Comparison of ENCODE assay signal across 8 mouse cellular contexts in the genomic region with DNA sequence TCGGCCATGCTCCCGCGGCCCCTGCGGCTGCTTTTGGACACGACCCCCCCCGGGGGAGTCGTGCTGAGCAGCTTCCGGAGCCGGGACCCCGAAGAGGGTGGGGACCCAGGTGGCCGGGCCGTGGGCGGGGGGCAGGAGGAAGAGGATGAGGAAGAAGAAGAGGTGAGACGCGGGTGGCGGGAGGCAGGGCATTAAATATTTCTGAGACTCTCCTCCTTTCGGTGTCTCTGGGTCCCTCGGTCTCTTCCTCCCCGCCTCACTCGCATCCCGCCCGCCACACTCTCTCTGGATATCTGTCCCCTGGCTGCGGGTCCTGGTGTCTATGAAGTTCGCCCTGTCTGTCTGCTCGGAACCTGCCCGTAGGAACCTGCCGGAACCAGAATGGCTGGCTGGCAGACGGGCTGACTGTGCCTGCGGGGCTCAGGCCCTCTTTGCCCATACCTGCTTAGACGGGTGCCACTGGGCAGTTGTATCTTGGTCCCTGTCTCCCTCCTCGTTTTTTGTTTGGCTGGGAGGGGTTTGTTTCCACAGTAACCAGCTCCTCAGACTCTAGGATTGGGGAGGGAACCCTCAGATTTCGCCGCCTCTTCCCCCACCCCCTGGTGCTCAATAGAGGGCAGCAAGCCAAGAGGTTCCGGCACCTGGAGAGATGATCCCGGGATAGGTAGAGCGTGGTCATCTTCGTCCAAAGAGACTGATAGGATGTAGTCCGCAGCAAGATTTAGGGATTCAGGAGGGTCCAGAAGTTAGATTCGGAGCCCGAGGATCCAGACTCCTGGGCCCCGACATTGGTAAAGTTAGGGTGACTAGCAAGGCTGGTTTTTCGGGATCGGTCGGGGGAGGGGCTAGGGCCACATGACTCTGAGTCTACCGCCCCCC. TPM values are rescaled to one million over a fixed set of nuclear protein-coding genes. Genes with fewer than 3 reads are reported as not detected.
DNase-seq lines count a peak whose midpoint lies in the region; ATAC-seq and TF ChIP-seq lines count a peak whose summit lies in the region.

No protein-coding gene starts in this region.

- peaks cover 8 to 18% of the 10 kb centered on the region in 2 experiments; a peak in 3 of 4 replicates for H3K4me1 ChIP-seq in heart, embryonic 14.5 days (ENCODE audit: control insufficient read depth in 2 of 2, insufficient read depth in 2 of 2, low read length in 2 of 2)
- peaks cover 3% of the 10 kb centered on the region; the same call in 1 of the 2 replicates for H3K4me1 ChIP-seq in kidney, postnatal 0 days (replicated peaks; ENCODE audit: insufficient read depth, low read length)
- peaks cover 9% of the 10 kb centered on the region for H3K4me1 ChIP-seq in neural tube, embryonic 14.5 days (ENCODE audit: control insufficient read depth, insufficient read depth, low read length)

- no peak for ATAC-seq in heart, embryonic 14.5 days (ENCODE audit: insufficient number of reproducible peaks, insufficient read depth, low FRiP score, low read depth)
- 0 out of 2 replicates have a peak, but pooled peaks have one; percentile 5 for ATAC-seq in kidney, postnatal 0 days (replicated peaks; ENCODE audit: low FRiP score, low read depth)
- 0 out of 2 replicates have a peak, but pooled peaks have one; percentile 10 for ATAC-seq in neural tube, embryonic 14.5 days (ENCODE audit: low read depth)

- peak overlapping the region; percentile 99 for H3K27ac ChIP-seq in heart, embryonic 14.5 days (replicated peaks in 1 of 2; ENCODE audit: control insufficient read depth in 1 of 2, insufficient read depth in 1 of 2, low read depth in 2 of 2, low read length in 2 of 2)
- H3K27ac ChIP-seq in kidney, postnatal 0 days = peak overlapping the region; percentile 85
- H3K27ac ChIP-seq in neural tube, embryonic 14.5 days (ENCODE audit: low read depth, low read length) = peak overlapping the region; percentile 88

- H3K4me3 ChIP-seq in heart, embryonic 14.5 days (ENCODE audit: control insufficient read depth in 1 of 2, insufficient read depth in 1 of 2, low read depth in 1 of 2, low read length in 2 of 2) = peak overlapping the region; percentile 82 to 91
- H3K4me3 ChIP-seq in kidney, postnatal 0 days (replicated peaks; ENCODE audit: low read depth, low read length) = peak overlapping the region; percentile 82
- H3K4me3 ChIP-seq in neural tube, embryonic 14.5 days (ENCODE audit: low read depth, low read length) = peak overlapping the region; percentile 65

- DNase-seq in A20 (ENCODE audit: low read depth, low spot score) (peak; percentile 85), NIH3T3 (ENCODE audit: low read depth) (peak; percentile 76)
- peak; percentile 46 for DNase-seq in embryo, embryonic 11 days
- peak; percentile 41 for DNase-seq in kidney, postnatal 0 days (ENCODE audit: low spot score)
- DNase-seq in lung, adult 18-20 months = peak; percentile 81 to 88
- DNase-seq in urinary bladder, postnatal 4 days (ENCODE audit: low spot score in 2 of 2) = peak; percentile 55 to 64

- peak overlapping the region; percentile 91 for H3K9ac ChIP-seq in heart, embryonic 14.5 days (ENCODE audit: low read length)
- H3K9ac ChIP-seq in kidney, postnatal 0 days (ENCODE audit: low read depth, low read length) = peak overlapping the region; percentile 79
- peak overlapping the region; percentile 72 for H3K9ac ChIP-seq in neural tube, embryonic 14.5 days (replicated peaks; ENCODE audit: low read depth, low read length)

- under 1% methylated on average over 45 of the region's 45 CpGs for WGBS in heart, embryonic 14.5 days
- 1% methylated on average over 39 of the region's 45 CpGs for WGBS in kidney, postnatal 0 days
- 0% methylated on average over 44 of the region's 45 CpGs for WGBS in neural tube, embryonic 14.5 days

- H3K36me3 ChIP-seq in heart, embryonic 14.5 days (ENCODE audit: control insufficient read depth, insufficient read depth, low read length) = peaks cover 48% of the 10 kb centered on the region
- peaks cover 13% of the 10 kb centered on the region for H3K36me3 ChIP-seq in kidney, postnatal 0 days (ENCODE audit: insufficient read depth, low read length)
- peaks cover 13% of the 10 kb centered on the region; the same call in 1 of the 2 replicates for H3K36me3 ChIP-seq in neural tube, embryonic 14.5 days (ENCODE audit: control insufficient read depth, insufficient read depth, low read length)

- peak overlapping the region; percentile 97 for H3K4me2 ChIP-seq in heart, embryonic 14.5 days (ENCODE audit: low read length)
- H3K4me2 ChIP-seq in kidney, postnatal 0 days (ENCODE audit: low read length) = peak overlapping the region; percentile 100
- H3K4me2 ChIP-seq in neural tube, embryonic 14.5 days (ENCODE audit: low read depth, low read length) = peak overlapping the region; percentile 79

- H3K9me3 ChIP-seq in heart, embryonic 14.5 days (ENCODE audit: control insufficient read depth, low read length) = no peaks in the 10 kb centered on the region
- no peaks in the 10 kb centered on the region for H3K9me3 ChIP-seq in kidney, postnatal 0 days (replicated peaks; ENCODE audit: low read length)
- no peaks in the 10 kb centered on the region for H3K9me3 ChIP-seq in neural tube, embryonic 14.5 days (ENCODE audit: control insufficient read depth, low read length)

- TF ChIP-seq CTCF in kidney, postnatal 0 days (IDR thresholded peaks at IDR 0.05; ENCODE audit: low read depth) = no peak; the same call in 1 of the 2 replicates

- H3K27me3 ChIP-seq in heart, embryonic 14.5 days (ENCODE audit: control insufficient read depth, insufficient read depth, low read length) = no peaks in the 10 kb centered on the region
- H3K27me3 ChIP-seq in kidney, postnatal 0 days (ENCODE audit: insufficient read depth, low read length) = no peaks in the 10 kb centered on the region
- H3K27me3 ChIP-seq in neural tube, embryonic 14.5 days (ENCODE audit: control insufficient read depth, insufficient read depth, low read length) = no peaks in the 10 kb centered on the region

RNA-seq across cellular contexts. Expression of a gene that starts 1.2 kb away (rescaled TPM):
- 30.3 and 38.9 TPM in 2 replicates for polyA plus RNA-seq in heart, embryonic 14.5 days (2014; fragmentation: Nextera tagmentation; extraction: Ambion mirVana)
- polyA plus RNA-seq in kidney, postnatal 0 days (2015; fragmentation: Nextera tagmentation; extraction: Ambion mirVana) = 22.2 TPM in 2 replicates
- polyA plus RNA-seq in neural tube, embryonic 14.5 days (2014; fragmentation: Nextera tagmentation; extraction: Ambion mirVana) = 48.8 and 51.3 TPM in 2 replicates

RNA-seq across cellular contexts. Expression of a gene that starts 9.6 kb away (rescaled TPM):
- 110 TPM in 2 replicates for polyA plus RNA-seq in heart, embryonic 14.5 days (2014; fragmentation: Nextera tagmentation; extraction: Ambion mirVana)
- polyA plus RNA-seq in kidney, postnatal 0 days (2015; fragmentation: Nextera tagmentation; extraction: Ambion mirVana) = 147 and 150 TPM in 2 replicates
- 168 TPM in 2 replicates for polyA plus RNA-seq in neural tube, embryonic 14.5 days (2014; fragmentation: Nextera tagmentation; extraction: Ambion mirVana)

RNA-seq across cellular contexts. Expression of a gene that starts 9.9 kb away (rescaled TPM):
- polyA plus RNA-seq in heart, embryonic 14.5 days (2014; fragmentation: Nextera tagmentation; extraction: Ambion mirVana) = 14.7 and 15.5 TPM in 2 replicates
- 20.1 and 20.3 TPM in 2 replicates for polyA plus RNA-seq in kidney, postnatal 0 days (2015; fragmentation: Nextera tagmentation; extraction: Ambion mirVana)
- 18.9 TPM in 2 replicates for polyA plus RNA-seq in neural tube, embryonic 14.5 days (2014; fragmentation: Nextera tagmentation; extraction: Ambion mirVana)

RNA-seq across cellular contexts. Expression of a gene that starts 14.8 kb away (rescaled TPM):
- polyA plus RNA-seq in heart, embryonic 14.5 days (2014; fragmentation: Nextera tagmentation; extraction: Ambion mirVana) = 4.5 and 8.9 TPM in 2 replicates
- polyA plus RNA-seq in kidney, postnatal 0 days (2015; fragmentation: Nextera tagmentation; extraction: Ambion mirVana) = 19.8 TPM in 2 replicates
- 6.5 and 8.9 TPM in 2 replicates for polyA plus RNA-seq in neural tube, embryonic 14.5 days (2014; fragmentation: Nextera tagmentation; extraction: Ambion mirVana)

RNA-seq across cellular contexts. Expression of a gene that starts 14.8 kb away (rescaled TPM):
- 44.9 and 47.1 TPM in 2 replicates for polyA plus RNA-seq in heart, embryonic 14.5 days (2014; fragmentation: Nextera tagmentation; extraction: Ambion mirVana)
- 50.6 and 53.2 TPM in 2 replicates for polyA plus RNA-seq in kidney, postnatal 0 days (2015; fragmentation: Nextera tagmentation; extraction: Ambion mirVana)
- polyA plus RNA-seq in neural tube, embryonic 14.5 days (2014; fragmentation: Nextera tagmentation; extraction: Ambion mirVana) = 35.7 and 36.2 TPM in 2 replicates
